Mouse (Mus musculus) heart, postnatal 10 days (tissue): ENCODE measurements at regions not wholly inside any gene's neighbourhood (a gene's known extent, or its start where the extent isn't known, plus 50 kb on each side); places are given as distances from the start of the nearest gene placed in this dataset.
"Not testable (repeated sequence)": the region's sequence is repeated elsewhere in the genome, so short reads cannot be mapped to it uniquely, and the experiment has no call there.

ENCODE experiments used
- DNase-seq, 2 experiments: peaks; one replicate each; pipeline ENCODE4 v3.0.0; 2021
- intact Hi-C: fragments of 180-260 bp; cut with DNase I; formaldehyde crosslinking; loops from one replicate; pipeline ENCODE4 v1.15.1; 2025

GRCm38 (mm10) chr2:117444671-117445070, 101.9 kb upstream of the Rasgrp1 start:
- intact Hi-C loops = no loop called here
- DNase-seq = peak; percentile 28 to 56

- DNase-seq = no peak
- intact Hi-C loops = no loop called here
These were observed 104.1 kb upstream of the Rasgrp1 start for GRCm38 (mm10) chr2:117446876-117447275.

GRCm38 (mm10) chr2:117450172-117450865, 107.5 kb upstream of the Rasgrp1 start:
- DNase-seq = peak; percentile 23 to 36
- intact Hi-C loops = no loop called here

- intact Hi-C loops = no loop called here
- peak; percentile 14 to 16 for DNase-seq
These were observed 109.0 kb upstream of the Rasgrp1 start for GRCm38 (mm10) chr2:117451818-117452217.

GRCm38 (mm10) chr2:117455021-117455739, 112.4 kb upstream of the Rasgrp1 start:
- intact Hi-C loops = loop anchor here (5.0 kb wide), 2 partner anchors 657 to 792 kb away; partner anchors contain the start of gene Thbs1
- DNase-seq = peak in 1 of 2 experiments; percentile 22

GRCm38 (mm10) chr2:117455740-117456455, 113.1 kb upstream of the Rasgrp1 start:
- DNase-seq = no peak
- intact Hi-C loops = loop anchor here (5.0 kb wide), 2 partner anchors 656 to 791 kb away; partner anchors contain the start of gene Thbs1

GRCm38 (mm10) chr2:117456456-117457020, 113.7 kb upstream of the Rasgrp1 start:
- intact Hi-C loops = loop anchor here (5.0 kb wide), 2 partner anchors 656 to 791 kb away; partner anchors contain the start of gene Thbs1
- no peak for DNase-seq

- intact Hi-C loops = no loop called here
- DNase-seq = no peak
These were observed 118.9 kb upstream of the Rasgrp1 start for GRCm38 (mm10) chr2:117461541-117462290.

- intact Hi-C loops = no loop called here
- DNase-seq = no peak
These were observed 132.2 kb upstream of the Rasgrp1 start for GRCm38 (mm10) chr2:117474885-117475542.

GRCm38 (mm10) chr2:117475561-117475960, 132.8 kb upstream of the Rasgrp1 start:
- intact Hi-C loops = no loop called here
- peak; percentile 3 to 15 for DNase-seq

GRCm38 (mm10) chr2:117477503-117477902, 134.7 kb upstream of the Rasgrp1 start:
- DNase-seq, intact Hi-C loops: not testable (repeated sequence)

- intact Hi-C loops, DNase-seq: not testable (repeated sequence)
These were observed 136.6 kb upstream of the Rasgrp1 start for GRCm38 (mm10) chr2:117479244-117480009.

- DNase-seq = peak; percentile 4 to 5
- intact Hi-C loops = no loop called here
These were observed 143.6 kb upstream of the Rasgrp1 start for GRCm38 (mm10) chr2:117486447-117486846.

GRCm38 (mm10) chr2:117498565-117498964, 155.8 kb upstream of the Rasgrp1 start:
- intact Hi-C loops = no loop called here
- DNase-seq = no peak

- DNase-seq = no peak
- intact Hi-C loops = no loop called here
These were observed 159.8 kb upstream of the Rasgrp1 start for GRCm38 (mm10) chr2:117502611-117503010.

- intact Hi-C loops = no loop called here
These were observed 168.9 kb upstream of the Rasgrp1 start for GRCm38 (mm10) chr2:117511737-117512136.

GRCm38 (mm10) chr2:117512551-117512950, 169.8 kb upstream of the Rasgrp1 start:
- peak in 1 of 2 experiments; percentile 3 for DNase-seq

More at GRCm38 (mm10) chr2:117511737-117512136, 168.9 kb upstream of the Rasgrp1 start:
- DNase-seq = no peak

GRCm38 (mm10) chr2:117524437-117524836, 181.6 kb upstream of the Rasgrp1 start:
- DNase-seq = no peak

More at GRCm38 (mm10) chr2:117512551-117512950, 169.8 kb upstream of the Rasgrp1 start:
- intact Hi-C loops = no loop called here

GRCm38 (mm10) chr2:117538865-117539264, 196.1 kb upstream of the Rasgrp1 start:
- no peak for DNase-seq
- intact Hi-C loops = no loop called here

More at GRCm38 (mm10) chr2:117524437-117524836, 181.6 kb upstream of the Rasgrp1 start:
- intact Hi-C loops = no loop called here
